ENCODE assay signal across 7 mouse cellular contexts in genomic region chr11:102217396-102217795, GRCm38 (mm10). TPM values are rescaled to one million over a fixed set of nuclear protein-coding genes. Genes with fewer than 3 reads are reported as not detected.
DNase-seq lines count a peak whose midpoint lies in the region; ATAC-seq lines count a peak whose summit lies in the region.

No protein-coding gene starts in this region.

- WGBS in heart, embryonic 16.5 days: 26% methylated on average over 6 of the region's 6 CpGs
- WGBS in midbrain, embryonic 15.5 days: 81% methylated on average over 6 of the region's 6 CpGs

- H3K27ac ChIP-seq in heart, embryonic 16.5 days (ENCODE audit: low read length): peak overlapping the region; percentile 99
- no peak overlapping the region for H3K27ac ChIP-seq in midbrain, embryonic 15.5 days

- peak overlapping the region; percentile 85 for H3K4me2 ChIP-seq in heart, embryonic 16.5 days (ENCODE audit: low read depth, low read length)
- H3K4me2 ChIP-seq in midbrain, embryonic 15.5 days: no peak overlapping the region

- no peaks in the 10 kb centered on the region for H3K36me3 ChIP-seq in heart, embryonic 16.5 days (ENCODE audit: control insufficient read depth, insufficient read depth)
- H3K36me3 ChIP-seq in midbrain, embryonic 15.5 days (replicated peaks): peaks cover 3% of the 10 kb centered on the region; the same call in 1 of the 2 replicates

- peak overlapping the region; percentile 88 for H3K9ac ChIP-seq in heart, embryonic 16.5 days (ENCODE audit: low read length)
- H3K9ac ChIP-seq in midbrain, embryonic 15.5 days: no peak overlapping the region

- H3K4me1 ChIP-seq in heart, embryonic 16.5 days (ENCODE audit: control insufficient read depth, insufficient read depth, low read length): peaks cover 84% of the 10 kb centered on the region
- peaks cover 68% of the 10 kb centered on the region for H3K4me1 ChIP-seq in midbrain, embryonic 15.5 days

- DNase-seq in left cerebral cortex, postnatal 4 days: peak; percentile 58
- DNase-seq in left cerebral cortex, adult 18-20 months (ENCODE audit: low spot score in 2 of 2): no peak
- peak; percentile 41 to 57 for DNase-seq in cerebellum, postnatal 14 days
- DNase-seq in lung, postnatal 36 days: peak; percentile 67
- no peak for DNase-seq in ovary, postnatal 14 days (ENCODE audit: low spot score)

- ATAC-seq in heart, embryonic 16.5 days (replicated peaks; ENCODE audit: extremely low read depth, insufficient read depth, low FRiP score): no peak
- no peak for ATAC-seq in midbrain, embryonic 15.5 days (replicated peaks)

- no peaks in the 10 kb centered on the region for H3K9me3 ChIP-seq in heart, embryonic 16.5 days (replicated peaks; ENCODE audit: control insufficient read depth, low read length)
- H3K9me3 ChIP-seq in midbrain, embryonic 15.5 days: no peaks in the 10 kb centered on the region

- intact Hi-C loops in left cerebral cortex, postnatal 4 days (cut with DNase I): no loop called here

- H3K27me3 ChIP-seq in heart, embryonic 16.5 days (ENCODE audit: control insufficient read depth, insufficient read depth, low read length): no peaks in the 10 kb centered on the region
- no peaks in the 10 kb centered on the region for H3K27me3 ChIP-seq in midbrain, embryonic 15.5 days (replicated peaks)

- peak overlapping the region; percentile 76 for H3K4me3 ChIP-seq in heart, embryonic 16.5 days (ENCODE audit: low read length)
- H3K4me3 ChIP-seq in midbrain, embryonic 15.5 days: no peak overlapping the region

RNA-seq across cellular contexts. Expression of gene Hdac5, which starts 12.6 kb away (rescaled TPM):
- 100 to 1,000 TPM; 205 to 213 TPM for total RNA-seq in left cerebral cortex, postnatal 4 days (2021)
- total RNA-seq in left cerebral cortex, adult 18-20 months (2021): 100 to 1,000 TPM; 298 to 303 TPM
- 86.7 and 96.4 TPM in 2 replicates for polyA plus RNA-seq in heart, embryonic 16.5 days (2015; fragmentation: Nextera tagmentation; extraction: Ambion mirVana)
- polyA plus RNA-seq in midbrain, embryonic 15.5 days (2015; fragmentation: Nextera tagmentation; extraction: Ambion mirVana): 90.3 and 105 TPM in 2 replicates

RNA-seq across cellular contexts. Expression of gene G6pc3, which starts 28.0 kb away (rescaled TPM):
- 10 to 100 TPM; 34.6 to 35.4 TPM for total RNA-seq in left cerebral cortex, postnatal 4 days (2021)
- total RNA-seq in left cerebral cortex, adult 18-20 months (2021): 10 to 100 TPM; 67.9 to 68.2 TPM
- 24.4 and 25.0 TPM in 2 replicates for polyA plus RNA-seq in heart, embryonic 16.5 days (2015; fragmentation: Nextera tagmentation; extraction: Ambion mirVana)
- polyA plus RNA-seq in midbrain, embryonic 15.5 days (2015; fragmentation: Nextera tagmentation; extraction: Ambion mirVana): 38.6 and 43.3 TPM in 2 replicates

RNA-seq across cellular contexts. Expression of gene BC030867, which starts 31.3 kb away (rescaled TPM):
- total RNA-seq in left cerebral cortex, postnatal 4 days (2021): 1 to 10 TPM; 1.4 to 1.6 TPM
- 1 to 10 TPM; 1.0 to 2.3 TPM for total RNA-seq in left cerebral cortex, adult 18-20 months (2021)
- polyA plus RNA-seq in heart, embryonic 16.5 days (2015; fragmentation: Nextera tagmentation; extraction: Ambion mirVana): 11.8 and 12.3 TPM in 2 replicates
- polyA plus RNA-seq in midbrain, embryonic 15.5 days (2015; fragmentation: Nextera tagmentation; extraction: Ambion mirVana): 2.2 and 2.5 TPM in 2 replicates

RNA-seq across cellular contexts. Expression of gene Lsm12, which starts 32.3 kb away (rescaled TPM):
- total RNA-seq in left cerebral cortex, postnatal 4 days (2021): 10 to 100 TPM; 84.5 to 86.0 TPM
- total RNA-seq in left cerebral cortex, adult 18-20 months (2021): 10 to 100 TPM; 55.0 to 64.2 TPM
- polyA plus RNA-seq in heart, embryonic 16.5 days (2015; fragmentation: Nextera tagmentation; extraction: Ambion mirVana): 60.5 and 77.2 TPM in 2 replicates
- 111 and 118 TPM in 2 replicates for polyA plus RNA-seq in midbrain, embryonic 15.5 days (2015; fragmentation: Nextera tagmentation; extraction: Ambion mirVana)

RNA-seq across cellular contexts. Expression of gene Asb16, which starts 51.1 kb away (rescaled TPM):
- total RNA-seq in left cerebral cortex, postnatal 4 days (2021): under 1 TPM; 0.91 to 0.98 TPM
- 1 to 10 TPM; 2.2 to 2.9 TPM for total RNA-seq in left cerebral cortex, adult 18-20 months (2021)
- 0.08 and 0.09 TPM in 2 replicates for polyA plus RNA-seq in heart, embryonic 16.5 days (2015; fragmentation: Nextera tagmentation; extraction: Ambion mirVana)
- polyA plus RNA-seq in midbrain, embryonic 15.5 days (2015; fragmentation: Nextera tagmentation; extraction: Ambion mirVana): 0.05 TPM in 1 of 2 replicates, not detected in the other

Comparison
In these comparisons a context has a peak if more than half of its experiments do, and no peak if none do; other contexts are left out.
1. DNase-seq: peak in left cerebral cortex, postnatal 4 days (single experiment), cerebellum, postnatal 14 days (2 of 2) and lung, postnatal 36 days (single experiment); none in left cerebral cortex, adult 18-20 months (0 of 2) and ovary, postnatal 14 days (single experiment).